Mouse (Mus musculus) small intestine, adult 2 months (tissue): ENCODE measurements around the gene Xylt1. TPM values are rescaled to one million over a fixed set of nuclear protein-coding genes. Genes with fewer than 3 reads are reported as not detected.

Experiments used
- H3K27ac ChIP-seq: fragments of 200-500 bp; 2 replicates; pipeline ENCODE4 v1.5.1; 2012; ENCODE audit warnings: low read depth, low read length, control low read depth, inconsistent platforms; ENCODE audit not compliant: insufficient read depth
- H3K27me3 ChIP-seq: fragments of 200-500 bp; 2 replicates; pipeline ENCODE4 v1.6.1; 2012; ENCODE audit warnings: mild to moderate bottlenecking, moderate library complexity, low read length, inconsistent platforms; ENCODE audit not compliant: control insufficient read depth, insufficient read depth
- H3K36me3 ChIP-seq: fragments of 200-500 bp; 2 replicates; pipeline ENCODE4 v1.6.1; 2012; ENCODE audit warnings: mild to moderate bottlenecking, low read length, control low read depth, inconsistent platforms; ENCODE audit not compliant: control insufficient read depth, insufficient read depth
- H3K4me1 ChIP-seq: fragments of 200-500 bp; 2 replicates; pipeline ENCODE4 v1.6.1; 2012; ENCODE audit warnings: low read length, inconsistent platforms, mixed read lengths; ENCODE audit not compliant: control insufficient read depth, insufficient read depth, insufficient read length
- H3K4me3 ChIP-seq: fragments of 200-500 bp; 2 replicates; pipeline ENCODE4 v1.5.1; 2012; ENCODE audit warnings: low read depth, mild to moderate bottlenecking, control low read depth, inconsistent platforms, low read length, moderate library complexity
- CTCF ChIP-seq: fragments of 200-500 bp; IDR thresholded peaks from 2 replicates; pipeline ENCODE4 v1.5.1; 2012; ENCODE audit warnings: low read depth, mild to moderate bottlenecking, control low read depth, inconsistent platforms, low read length, moderate library complexity, mixed read lengths; ENCODE audit not compliant: insufficient replicate concordance, insufficient read length; ENCODE audit errors: extremely low read depth
- POLR2A ChIP-seq: fragments of 200-500 bp; IDR thresholded peaks from 2 replicates; pipeline ENCODE4 v1.6.1; 2012; ENCODE audit warnings: low read depth, mild to moderate bottlenecking, control low read depth, inconsistent platforms, low read length, moderate library complexity
- WGBS: fragments of 180-500 bp; shearing (Covaris S2); methylation state at CpG from one replicate; pipeline ENCODE4 v1.1.7; 2018; 5-methylcytosine and 5-hydroxymethylcytosine counted together
- polyA plus RNA-seq: library from polyadenylated mRNA; depleted of rRNA; stranded (reverse); fragments of >200 nt; gene quantifications from 2 replicates; pipeline ENCODE4 v1.2.3, GENCODE M21; 2012

The Xylt1 gene
- polyA plus RNA-seq, 1 experiment: 2.9 TPM

- no peaks in the 10 kb centered on the region for H3K27me3 ChIP-seq
- H3K4me1 ChIP-seq: no peaks in the 10 kb centered on the region
- H3K27ac ChIP-seq: no peak overlapping the region
- 60% methylated on average over 6 of the region's 6 CpGs for WGBS
- TF ChIP-seq CTCF (no peak), POLR2A (no peak)
- no peak overlapping the region for H3K4me3 ChIP-seq
- no peaks in the 10 kb centered on the region for H3K36me3 ChIP-seq
These were observed 339.6 kb downstream of the Xylt1 start for GRCm38 (mm10) chr7:117720426-117720825.
